Mouse (Mus musculus) lung, adult 2 months (tissue): ENCODE data around the gene Ugt1a10.
"Not testable (repeated sequence)": the region's sequence is repeated elsewhere in the genome, so short reads cannot be mapped to it uniquely, and the experiment has no call there.

Experiments
- CTCF ChIP-seq: fragments of 200-500 bp; IDR thresholded peaks from 2 replicates; pipeline ENCODE4 v1.5.1; 2011; ENCODE audit warnings: mild to moderate bottlenecking, low read length, control low read depth; ENCODE audit not compliant: insufficient read depth
- POLR2A ChIP-seq: fragments of 200-500 bp; IDR thresholded peaks from 2 replicates; pipeline ENCODE4 v1.6.1; 2011; ENCODE audit warnings: low read depth, mild to moderate bottlenecking, control low read depth, low read length, borderline replicate concordance; ENCODE audit errors: extremely low read depth

GRCm38 (mm10) chr1:88145278-88145677 lies 90.1 kb downstream of the Ugt1a10 start:
- TF ChIP-seq POLR2A = not testable (repeated sequence)
- TF ChIP-seq CTCF = peak; percentile 4; the same call in 1 of the 2 replicates
